Mouse (Mus musculus): ENCODE data around the gene Hnrnpul1. TPM values are rescaled to one million over a fixed set of nuclear protein-coding genes. Genes with fewer than 3 reads are reported as not detected.
A peak's percentile ranks its signal among the peaks of the same experiment; 100 is the strongest.

The Hnrnpul1 gene
- total and polyA plus RNA-seq, 2 experiments from 2014 or later: 47.8 to 126 TPM

DNA sequence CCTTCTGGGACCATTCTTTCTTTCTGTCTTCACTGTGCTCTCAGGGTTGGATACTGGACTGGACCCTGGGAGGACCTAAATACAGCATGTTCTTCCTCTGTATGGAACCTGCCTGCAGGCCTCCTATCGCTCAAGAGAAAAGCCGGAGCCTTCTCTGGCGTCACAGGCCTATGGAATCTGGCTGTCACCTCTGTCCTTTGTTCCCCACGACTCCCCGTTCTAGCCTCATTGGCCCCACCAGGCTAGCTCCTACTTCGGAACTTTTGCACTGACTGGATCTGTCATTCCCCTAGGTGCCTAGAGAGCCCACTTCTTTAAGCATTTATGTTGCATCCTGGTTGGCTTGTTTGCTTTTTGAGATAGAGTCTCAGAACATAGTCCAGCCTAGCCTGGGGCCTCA is 69.9 kb downstream of the Hnrnpul1 start:
- H3K4me1 ChIP-seq (ENCODE audit: insufficient read depth, low read length): peaks cover 6% of the 10 kb centered on the region
- no peak for DNase-seq (ENCODE audit: low spot score)
- H3K4me3 ChIP-seq (ENCODE audit: low read depth, low read length): no peak overlapping the region
- no peak overlapping the region for H3K27ac ChIP-seq (ENCODE audit: low read depth, low read length)
- no peak for TF ChIP-seq CTCF (IDR thresholded peaks at IDR 0.05)
- H3K9me3 ChIP-seq (ENCODE audit: low read length): no peaks in the 10 kb centered on the region
- H3K27me3 ChIP-seq (ENCODE audit: insufficient read depth, low read length): peaks cover 30% of the 10 kb centered on the region
- no peak overlapping the region for H3K9ac ChIP-seq (replicated peaks; ENCODE audit: low read length, poor library complexity, severe bottlenecking)
- no peaks in the 10 kb centered on the region for H3K36me3 ChIP-seq (ENCODE audit: insufficient read depth, low read length)
- 87% methylated on average over 6 of the region's 6 CpGs for whole genome bisulfite sequencing
- ATAC-seq (ENCODE audit: low FRiP score): no peak
- no peak overlapping the region for H3K4me2 ChIP-seq (ENCODE audit: low read depth, low read length, poor library complexity, severe bottlenecking)

DNA sequence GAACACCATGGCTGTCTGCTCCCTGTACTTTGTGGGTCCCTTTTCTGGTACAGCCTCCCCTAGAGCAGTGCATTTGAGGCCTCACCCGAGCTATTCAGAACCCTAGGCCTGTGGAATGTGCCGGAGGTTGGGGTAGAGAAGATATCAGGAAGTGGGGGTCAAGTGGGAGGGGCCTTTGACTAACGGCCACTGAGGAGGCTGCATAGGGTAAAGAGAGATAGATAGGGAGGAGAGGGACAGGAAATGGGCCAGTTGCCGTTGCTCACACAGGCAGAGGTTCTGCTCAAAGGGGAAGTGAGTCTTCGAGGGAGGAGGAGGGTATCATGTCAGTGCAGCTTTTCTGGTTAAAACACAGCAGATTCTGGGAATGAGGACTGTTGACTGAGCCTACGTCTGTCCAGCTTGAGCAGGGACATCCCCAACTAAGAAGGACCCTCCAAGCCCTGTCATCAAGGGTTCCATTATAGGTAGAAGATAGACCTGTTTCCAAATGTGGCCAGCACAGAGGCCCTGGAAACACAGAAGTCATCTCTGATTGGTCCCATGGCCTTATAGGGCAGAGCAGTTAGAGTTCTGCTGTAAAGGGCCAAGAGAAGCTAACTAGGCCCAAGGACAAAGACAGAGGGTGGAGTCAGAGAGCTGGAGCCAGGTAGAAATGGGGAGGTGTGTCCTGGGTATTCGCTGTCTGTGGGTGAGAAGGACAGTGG is 70.9 kb downstream of the Hnrnpul1 start:
- Histone ChIP-seq H3K9me3 (ENCODE audit: low read length) (no peaks in the 10 kb centered on the region), H3K36me3 (ENCODE audit: insufficient read depth, low read length) (no peaks in the 10 kb centered on the region), H3K27me3 (ENCODE audit: insufficient read depth, low read length) (peaks cover 26% of the 10 kb centered on the region), H3K4me3 (ENCODE audit: low read depth, low read length) (no peak overlapping the region), H3K4me1 (ENCODE audit: insufficient read depth, low read length) (peaks cover 6% of the 10 kb centered on the region), H3K27ac (ENCODE audit: low read depth, low read length) (no peak overlapping the region), H3K9ac (replicated peaks; ENCODE audit: low read length, poor library complexity, severe bottlenecking) (no peak overlapping the region), H3K4me2 (ENCODE audit: low read depth, low read length, poor library complexity, severe bottlenecking) (no peak overlapping the region)
- WGBS: 81% methylated on average over 7 of the region's 7 CpGs
- DNase-seq (ENCODE audit: low spot score) (no peak), ATAC-seq (ENCODE audit: low FRiP score) (no peak)
- no peak for TF ChIP-seq CTCF (IDR thresholded peaks at IDR 0.05)

DNA sequence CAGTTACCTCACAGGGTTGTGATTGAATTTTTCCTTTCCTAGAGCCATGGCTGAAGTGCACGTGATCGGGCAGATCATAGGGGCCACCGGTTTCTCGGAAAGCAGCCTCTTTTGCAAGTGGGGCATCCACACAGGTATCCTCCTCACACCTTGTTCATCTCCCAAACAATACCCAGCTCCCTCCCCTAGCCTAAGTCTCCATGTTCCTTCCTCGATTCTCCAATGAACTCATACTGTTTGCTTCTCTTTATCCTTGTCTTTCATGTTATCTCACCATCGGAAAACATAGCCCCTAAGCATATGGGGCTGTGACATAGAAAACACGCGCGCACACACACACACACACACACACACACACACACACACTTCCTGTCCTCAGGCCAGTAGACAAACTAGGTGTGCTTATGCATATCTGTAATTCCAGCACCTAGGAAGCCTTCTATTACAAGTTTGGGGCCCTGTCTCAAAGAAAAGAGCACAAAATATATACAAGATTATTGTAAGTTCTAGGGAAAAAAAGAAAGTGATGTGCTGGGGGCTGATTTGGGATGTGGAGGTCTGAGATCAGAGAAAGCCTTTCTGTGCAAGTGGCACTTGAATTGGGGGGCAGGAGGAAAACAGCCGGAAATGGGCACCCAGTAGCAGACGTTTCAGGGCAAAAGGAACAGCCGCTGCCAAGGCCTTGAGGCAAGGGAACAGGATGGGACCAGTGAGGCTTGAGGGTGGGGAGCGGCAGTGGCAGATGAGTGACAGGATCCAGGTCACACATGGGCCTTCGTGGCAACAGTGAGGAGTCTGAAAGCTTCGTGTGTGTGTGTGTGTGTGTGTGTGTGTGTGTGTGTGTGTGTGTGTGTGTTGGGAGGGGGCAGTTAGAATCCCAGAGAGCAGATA is 73.0 kb downstream of the Hnrnpul1 start:
- ATAC-seq (ENCODE audit: low FRiP score) (no peak; the same call in 1 of the 2 replicates), DNase-seq (ENCODE audit: low spot score) (no peak)
- H3K4me2 ChIP-seq (ENCODE audit: low read depth, low read length, poor library complexity, severe bottlenecking): peak overlapping the region; percentile 59
- TF ChIP-seq CTCF (IDR thresholded peaks at IDR 0.05): no peak
- peak overlapping the region; percentile 42 for H3K9ac ChIP-seq (replicated peaks; ENCODE audit: low read length, poor library complexity, severe bottlenecking)
- WGBS: 59% methylated on average over 15 of the region's 15 CpGs
- H3K4me1 ChIP-seq (ENCODE audit: insufficient read depth, low read length): no peaks in the 10 kb centered on the region; the same call in 1 of the 2 replicates
- no peaks in the 10 kb centered on the region for H3K9me3 ChIP-seq (ENCODE audit: low read length)
- H3K27ac ChIP-seq (ENCODE audit: low read depth, low read length): peak overlapping the region; percentile 85
- H3K4me3 ChIP-seq (ENCODE audit: low read depth, low read length): peak overlapping the region; percentile 43
- no peaks in the 10 kb centered on the region for H3K36me3 ChIP-seq (ENCODE audit: insufficient read depth, low read length)
- H3K27me3 ChIP-seq (ENCODE audit: insufficient read depth, low read length): peaks cover 7% of the 10 kb centered on the region; the same call in 1 of the 2 replicates

DNA sequence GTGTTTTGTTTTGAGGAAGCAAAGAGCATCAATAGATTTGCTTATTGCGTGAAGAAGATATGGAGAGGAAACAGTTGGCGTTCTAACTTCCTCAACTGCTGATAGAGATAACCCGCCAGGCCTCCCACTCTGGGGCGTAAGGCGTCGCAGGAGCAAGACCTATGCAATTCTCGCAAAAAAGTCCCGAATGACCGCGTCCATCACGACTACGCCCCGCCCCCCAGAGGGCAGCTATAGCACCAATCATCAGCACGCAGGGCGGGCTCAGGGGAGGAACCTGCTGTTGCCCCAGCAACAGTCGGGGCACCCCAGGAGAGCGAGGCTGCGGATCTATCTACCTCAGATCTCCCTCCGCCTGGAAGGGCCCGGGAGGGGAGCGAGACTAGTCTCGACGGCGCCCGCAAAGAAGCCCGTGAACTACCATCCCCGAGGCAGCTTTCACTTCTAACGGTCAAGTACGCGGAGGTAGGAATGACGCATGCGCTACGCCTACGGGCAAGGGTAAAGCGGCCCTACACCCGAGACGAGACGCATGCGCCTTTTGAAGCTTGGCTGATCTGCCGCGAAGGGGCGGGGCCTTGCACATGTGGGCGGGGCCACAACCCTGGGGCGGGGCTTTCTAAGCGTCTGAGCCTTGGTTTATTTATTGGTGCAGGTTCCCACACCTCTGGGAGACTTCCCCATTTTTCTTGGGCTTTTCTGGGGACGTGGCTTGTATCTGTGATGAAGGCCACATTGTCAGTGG is 73.9 kb downstream of the Hnrnpul1 start, which contains the start of gene B9d2:
Gene B9d2, plus strand, starts transcription at position 267 of the 745 bp plus-strand sequence.
- TF ChIP-seq CTCF (IDR thresholded peaks at IDR 0.05): 0 out of 2 replicates have a peak, but pooled peaks have one; percentile 19
- Histone ChIP-seq H3K4me2 (ENCODE audit: low read depth, low read length, poor library complexity, severe bottlenecking) (peak within 1 kb of the TSS; percentile 59), H3K4me1 (ENCODE audit: insufficient read depth, low read length) (no peaks in the 10 kb centered on the region; the same call in 1 of the 2 replicates), H3K27me3 (ENCODE audit: insufficient read depth, low read length) (no peaks in the 10 kb centered on the region), H3K9ac (replicated peaks; ENCODE audit: low read length, poor library complexity, severe bottlenecking) (peak within 1 kb of the TSS; percentile 42), H3K27ac (ENCODE audit: low read depth, low read length) (peak within 1 kb of the TSS; percentile 85), H3K4me3 (ENCODE audit: low read depth, low read length) (peak within 1 kb of the TSS; percentile 43), H3K9me3 (ENCODE audit: low read length) (no peaks in the 10 kb centered on the region), H3K36me3 (ENCODE audit: insufficient read depth, low read length) (no peaks in the 10 kb centered on the region)
- DNase-seq (ENCODE audit: low spot score) (peak; percentile 97), ATAC-seq (ENCODE audit: low FRiP score) (peak; percentile 96)
- under 1% methylated on average over 46 of the region's 46 CpGs for WGBS

DNA sequence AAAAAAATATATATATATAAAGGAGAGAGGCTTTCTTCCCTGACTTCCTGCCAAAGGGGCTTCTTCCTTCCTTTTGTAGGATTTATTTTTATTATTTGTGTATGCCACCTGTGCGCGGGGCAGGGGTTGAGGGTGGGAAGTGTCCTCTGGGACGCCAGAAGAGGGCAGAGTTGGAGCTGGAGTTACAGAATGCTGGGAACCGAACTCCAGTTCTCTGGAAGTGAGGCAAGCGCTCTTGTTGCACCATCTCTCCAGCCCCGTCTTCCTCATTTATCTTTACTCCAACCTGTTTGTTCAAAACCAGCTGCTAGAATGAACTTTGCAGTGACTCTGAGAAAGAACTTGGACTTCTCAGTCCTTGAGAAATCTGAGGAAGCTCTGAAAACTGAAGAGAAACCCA is 74.6 kb downstream of the Hnrnpul1 start:
- Histone ChIP-seq H3K9me3 (ENCODE audit: low read length) (no peaks in the 10 kb centered on the region), H3K4me2 (ENCODE audit: low read depth, low read length, poor library complexity, severe bottlenecking) (peak overlapping the region; percentile 59), H3K4me3 (ENCODE audit: low read depth, low read length) (peak overlapping the region; percentile 43), H3K27ac (ENCODE audit: low read depth, low read length) (peak overlapping the region; percentile 57), H3K36me3 (ENCODE audit: insufficient read depth, low read length) (no peaks in the 10 kb centered on the region), H3K4me1 (ENCODE audit: insufficient read depth, low read length) (no peaks in the 10 kb centered on the region; the same call in 1 of the 2 replicates), H3K27me3 (ENCODE audit: insufficient read depth, low read length) (no peaks in the 10 kb centered on the region), H3K9ac (replicated peaks; ENCODE audit: low read length, poor library complexity, severe bottlenecking) (no peak overlapping the region)
- DNase-seq (ENCODE audit: low spot score) (no peak), ATAC-seq (ENCODE audit: low FRiP score) (no peak)
- peak; percentile 41 for TF ChIP-seq CTCF (IDR thresholded peaks at IDR 0.05)
- WGBS: 10% methylated on average over 6 of the region's 6 CpGs
